Mouse (Mus musculus): ENCODE data around the gene Ralgapa2.

GRCm38 (mm10) chr2:146414484-146415291 lies 97.5 kb downstream of the Ralgapa2 start:
- TF ChIP-seq CTCF (IDR thresholded peaks at IDR 0.05; ENCODE audit: borderline replicate concordance, insufficient read depth, low read length) = peak; percentile 59; the same call in 1 of the 2 replicates
- TF ChIP-seq POLR2A (IDR thresholded peaks at IDR 0.05; ENCODE audit: low read depth, low read length) = no peak
